Mouse (Mus musculus) liver (tissue): ENCODE measurements around the gene Adamts9.

Experiments
- DNase-seq: peaks from one replicate; pipeline ENCODE4 v3.0.0-alpha.2; 2020; ENCODE audit warnings: mixed read lengths

Gene Adamts9

DNA sequence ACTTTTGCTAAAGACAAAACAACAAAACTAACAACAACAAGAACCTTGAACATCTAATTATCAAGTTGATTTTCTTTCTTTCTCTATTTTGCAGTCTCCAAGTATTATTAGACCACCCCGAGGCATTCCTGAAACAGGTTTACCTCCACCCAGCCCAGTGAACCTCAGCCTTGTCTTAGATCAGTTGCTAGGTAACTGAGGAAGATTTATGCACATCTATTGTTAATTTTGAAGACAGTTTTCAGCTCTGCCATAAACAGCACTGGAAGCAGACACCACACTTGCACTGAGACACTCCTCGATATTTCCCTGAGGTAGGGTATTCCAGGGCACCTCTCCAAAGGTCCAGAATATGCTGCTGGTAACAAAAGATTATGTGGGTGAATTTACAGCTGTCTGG, 218.9 kb downstream of the Adamts9 start:
- no peak for DNase-seq
